Mouse (Mus musculus): ENCODE measurements around the gene Rem2.

- TF ChIP-seq CTCF (IDR thresholded peaks at IDR 0.05; ENCODE audit: low read depth) (no peak), EP300 (optimal IDR thresholded peaks at IDR 0.05) (no peak)
Measured at GRCm38 (mm10) chr14:54443712-54444618, 31.9 kb upstream of the Rem2 start.
